Mouse (Mus musculus): ENCODE results near the gene Lsm4. TPM values are rescaled to one million over a fixed set of nuclear protein-coding genes. Genes with fewer than 3 reads are reported as not detected.

Lsm4 gene
- polyA plus RNA-seq, 1 experiment = 88.0 TPM

DNA sequence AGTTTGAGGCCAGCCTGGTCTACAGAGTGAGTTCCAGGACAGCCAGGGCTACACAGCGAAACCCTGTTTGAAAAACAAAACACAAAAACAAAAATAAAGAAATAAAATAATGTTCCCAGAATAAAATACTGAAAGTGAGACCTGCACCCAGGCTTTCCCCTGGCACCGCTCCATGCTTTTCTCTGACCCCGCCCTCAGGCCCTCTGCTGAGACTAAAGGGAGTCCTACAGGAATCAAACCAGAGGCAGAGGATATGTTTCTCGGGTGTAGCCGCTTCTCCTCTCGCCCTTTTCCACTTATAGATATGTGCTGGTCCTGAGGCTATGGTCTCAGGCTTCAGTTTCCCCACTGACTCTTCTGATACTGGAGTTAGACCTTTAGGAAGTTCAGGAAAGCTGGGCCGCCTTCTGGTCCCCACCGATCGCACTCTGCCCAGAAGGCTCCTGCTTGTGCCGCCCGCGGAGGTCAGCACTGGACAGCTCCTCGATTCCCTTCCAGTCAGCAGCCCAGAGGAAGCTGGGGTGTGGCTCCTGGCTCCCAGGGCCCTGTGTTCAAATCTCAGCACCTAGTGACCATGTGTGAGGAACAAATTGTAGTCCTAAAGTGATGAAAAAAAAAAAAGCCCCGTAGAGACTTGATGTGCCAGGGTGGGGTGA is 52.9 kb downstream of the Lsm4 start:
- Histone ChIP-seq H3K36me3 (ENCODE audit: control insufficient read depth) (no peaks in the 10 kb centered on the region), H3K4me3 (replicated peaks) (no peak overlapping the region), H3K9me3 (ENCODE audit: control insufficient read depth, low read length) (no peaks in the 10 kb centered on the region), H3K4me1 (ENCODE audit: control insufficient read depth) (peaks cover 7% of the 10 kb centered on the region), H3K27me3 (ENCODE audit: control insufficient read depth) (peaks cover 39% of the 10 kb centered on the region)
- no peak for TF ChIP-seq GATA1 (IDR thresholded peaks at IDR 0.05; ENCODE audit: low read length)
- TF ChIP-seq TAL1 (IDR thresholded peaks at IDR 0.05; ENCODE audit: low read length) = no peak

DNA sequence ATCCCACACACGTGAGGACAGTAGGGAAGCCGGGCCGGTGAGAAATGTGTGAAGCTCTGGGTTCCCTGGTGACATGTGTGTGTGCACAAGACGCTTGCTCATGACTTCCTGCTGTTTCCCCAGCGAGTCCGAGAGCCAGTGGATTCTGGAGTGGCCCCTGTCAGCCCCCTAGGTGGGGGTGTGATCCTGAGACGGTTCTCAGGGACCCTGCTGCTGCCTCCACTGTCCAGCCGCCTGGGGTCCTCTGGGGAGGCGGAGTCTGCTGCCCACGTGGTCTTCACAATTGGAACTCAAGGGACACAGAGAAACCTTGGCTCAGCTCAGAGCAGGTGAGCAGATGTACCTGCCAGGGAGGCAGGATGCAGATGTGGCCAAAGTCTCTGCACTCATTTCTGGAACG is 53.7 kb downstream of the Lsm4 start:
- Histone ChIP-seq H3K36me3 (ENCODE audit: control insufficient read depth) (no peaks in the 10 kb centered on the region), H3K27me3 (ENCODE audit: control insufficient read depth) (peaks cover 44% of the 10 kb centered on the region), H3K9me3 (ENCODE audit: control insufficient read depth, low read length) (no peaks in the 10 kb centered on the region), H3K4me1 (ENCODE audit: control insufficient read depth) (peaks cover 7% of the 10 kb centered on the region), H3K4me3 (replicated peaks) (no peak overlapping the region)
- no peak for TF ChIP-seq GATA1 (IDR thresholded peaks at IDR 0.05; ENCODE audit: low read length)
- no peak for TF ChIP-seq TAL1 (IDR thresholded peaks at IDR 0.05; ENCODE audit: low read length)

Other genes with a start within 250 kb of the Lsm4 start
- 1.8 and 2.1 TPM in 2 replicates for gene Crtc1, start 233.7 kb upstream of the Lsm4 start, polyA plus RNA-seq (2012)
- 0.92 and 1.0 TPM in 2 replicates for gene Klhl26, start 196.3 kb upstream of the Lsm4 start, polyA plus RNA-seq (2012)
- not detected in 2 replicates for gene Tmem59l, start 185.9 kb upstream of the Lsm4 start, polyA plus RNA-seq (2012)
- 0.63 and 1.7 TPM in 2 replicates for gene Crlf1, start 180.1 kb upstream of the Lsm4 start, polyA plus RNA-seq (2012)
- gene Rex1bd, start 166.5 kb upstream of the Lsm4 start, polyA plus RNA-seq (2012) = 53.1 and 68.2 TPM in 2 replicates
- gene Uba52, start 162.4 kb upstream of the Lsm4 start, polyA plus RNA-seq (2012) = 107 and 138 TPM in 2 replicates
- gene Fkbp8, start 145.5 kb upstream of the Lsm4 start, polyA plus RNA-seq (2012) = 255 and 264 TPM in 2 replicates
- 2.6 and 3.8 TPM in 2 replicates for gene Kxd1, start 145.3 kb upstream of the Lsm4 start, polyA plus RNA-seq (2012)
- 3.3 and 3.8 TPM in 2 replicates for gene Ell, start 133.8 kb upstream of the Lsm4 start, polyA plus RNA-seq (2012)
- gene Isyna1, start 78.9 kb upstream of the Lsm4 start, polyA plus RNA-seq (2012) = 13.3 and 13.4 TPM in 2 replicates
- gene Ssbp4, start 64.4 kb upstream of the Lsm4 start, polyA plus RNA-seq (2012) = 40.7 and 52.6 TPM in 2 replicates
- gene Lrrc25, start 57.1 kb upstream of the Lsm4 start, polyA plus RNA-seq (2012) = 0.12 and 0.40 TPM in 2 replicates
- 0.13 TPM in 1 of 2 replicates, not detected in the other for gene Gdf15, start 40.8 kb upstream of the Lsm4 start, polyA plus RNA-seq (2012)
- 0.29 and 0.32 TPM in 2 replicates for gene Pgpep1, start 12.9 kb upstream of the Lsm4 start, polyA plus RNA-seq (2012)
- 816 and 971 TPM in 2 replicates for gene Jund, start 25.7 kb downstream of the Lsm4 start, polyA plus RNA-seq (2012)
- 0.02 TPM in 1 of 2 replicates, not detected in the other for gene Iqcn, start 30.2 kb downstream of the Lsm4 start, polyA plus RNA-seq (2012)
- not detected in 2 replicates for gene Gm3336, start 45.3 kb downstream of the Lsm4 start, polyA plus RNA-seq (2012)
- 0.02 TPM in 1 of 2 replicates, not detected in the other for gene Pde4c, start 50.5 kb downstream of the Lsm4 start, polyA plus RNA-seq (2012)
- 0.30 and 0.59 TPM in 2 replicates for gene Rab3a, start 81.4 kb downstream of the Lsm4 start, polyA plus RNA-seq (2012)
- 11.4 and 15.6 TPM in 2 replicates for gene Mpv17l2, start 87.7 kb downstream of the Lsm4 start, polyA plus RNA-seq (2012)
- 3.8 and 4.9 TPM in 2 replicates for gene Pik3r2, start 103.5 kb downstream of the Lsm4 start, polyA plus RNA-seq (2012)
- gene Mast3, start 131.8 kb downstream of the Lsm4 start, polyA plus RNA-seq (2012) = 3.7 and 4.8 TPM in 2 replicates
- gene Il12rb1, start 135.2 kb downstream of the Lsm4 start, polyA plus RNA-seq (2012) = 0.03 TPM in 1 of 2 replicates, not detected in the other
- gene Arrdc2, start 166.5 kb downstream of the Lsm4 start, polyA plus RNA-seq (2012) = 28.7 and 50.4 TPM in 2 replicates
- 0.16 and 0.21 TPM in 2 replicates for gene Kcnn1, start 190.0 kb downstream of the Lsm4 start, polyA plus RNA-seq (2012)
- 37.3 and 38.8 TPM in 2 replicates for gene Ccdc124, start 200.7 kb downstream of the Lsm4 start, polyA plus RNA-seq (2012)
- gene Slc5a5, start 219.5 kb downstream of the Lsm4 start, polyA plus RNA-seq (2012) = 0.03 and 0.06 TPM in 2 replicates
- 441 and 685 TPM in 2 replicates for gene Rpl18a, start 224.2 kb downstream of the Lsm4 start, polyA plus RNA-seq (2012)
- 3.0 and 3.3 TPM in 2 replicates for gene Map1s, start 232.7 kb downstream of the Lsm4 start, polyA plus RNA-seq (2012)